Mouse (Mus musculus) liver, postnatal 0 days (tissue): ENCODE measurements at regions not wholly inside any gene's neighbourhood (a gene's known extent, or its start where the extent isn't known, plus 50 kb on each side); places are given as distances from the start of the nearest gene placed in this dataset.

ENCODE experiments used
- ATAC-seq: fragments of 200-750 bp; cut with Nextera tagmentation; 2 replicates; pipeline ENCODE4 v1.8.0; 2017; ENCODE audit warnings: mild to moderate bottlenecking, moderate library complexity
- DNase-seq: peaks from one replicate; pipeline ENCODE4 v3.0.0-alpha.2; 2016
- H3K27ac ChIP-seq: fragments of 300-500 bp; sonication (generic); 2 replicates; pipeline ENCODE4 v1.5.1; 2014; ENCODE audit warnings: antibody characterized with exemption, moderate library complexity, mild to moderate bottlenecking, low read depth
- H3K27me3 ChIP-seq: fragments of 300-500 bp; sonication (generic); 2 replicates; pipeline ENCODE4 v1.6.1; 2014; ENCODE audit warnings: low read length, control low read depth, mixed read lengths; ENCODE audit not compliant: insufficient read depth
- H3K36me3 ChIP-seq: fragments of 300-500 bp; sonication (generic); replicated peaks from 2 replicates; pipeline ENCODE4 v1.6.1; 2014; ENCODE audit warnings: mild to moderate bottlenecking, control low read depth, low read length, moderate library complexity, mixed read lengths; ENCODE audit not compliant: insufficient read depth
- H3K4me1 ChIP-seq: fragments of 300-500 bp; sonication (generic); 2 replicates; pipeline ENCODE4 v1.6.1; 2014; ENCODE audit warnings: antibody characterized with exemption, mild to moderate bottlenecking, control low read depth; ENCODE audit not compliant: insufficient read depth
- H3K4me2 ChIP-seq: fragments of 300-500 bp; sonication (generic); 2 replicates; pipeline ENCODE4 v1.6.1; 2014; ENCODE audit warnings: low read depth, mild to moderate bottlenecking, low read length, moderate library complexity, mixed read lengths
- H3K4me3 ChIP-seq: fragments of 300-500 bp; sonication (generic); 2 replicates; pipeline ENCODE4 v1.5.1; 2014; ENCODE audit warnings: low read depth, low read length
- H3K9ac ChIP-seq: fragments of 300-500 bp; sonication (generic); replicated peaks from 2 replicates; pipeline ENCODE4 v1.6.1; 2014; ENCODE audit warnings: mild to moderate bottlenecking, moderate library complexity
- H3K9me3 ChIP-seq: fragments of 300-500 bp; sonication (generic); 2 replicates; pipeline ENCODE4 v1.6.1; 2016; ENCODE audit warnings: mild to moderate bottlenecking, control low read depth, low read length, mixed read lengths
- CTCF ChIP-seq: sonication (generic); IDR thresholded peaks from 2 replicates; pipeline ENCODE4 v1.5.1; 2016; ENCODE audit warnings: antibody characterized with exemption, low read depth
- EP300 ChIP-seq: IDR thresholded peaks from 2 replicates; pipeline ENCODE4 v1.6.1; 2016; ENCODE audit warnings: antibody characterized with exemption, low read depth, mild to moderate bottlenecking
- WGBS: fragments of 180-500 bp; shearing (Covaris S2); extraction: QIAGEN DNeasy Blood & Tissue Kit; methylation state at CpG from one replicate; pipeline ENCODE4 v1.1.7; 2014; ENCODE audit not compliant: insufficient replicate concordance; 5-methylcytosine and 5-hydroxymethylcytosine counted together

DNA sequence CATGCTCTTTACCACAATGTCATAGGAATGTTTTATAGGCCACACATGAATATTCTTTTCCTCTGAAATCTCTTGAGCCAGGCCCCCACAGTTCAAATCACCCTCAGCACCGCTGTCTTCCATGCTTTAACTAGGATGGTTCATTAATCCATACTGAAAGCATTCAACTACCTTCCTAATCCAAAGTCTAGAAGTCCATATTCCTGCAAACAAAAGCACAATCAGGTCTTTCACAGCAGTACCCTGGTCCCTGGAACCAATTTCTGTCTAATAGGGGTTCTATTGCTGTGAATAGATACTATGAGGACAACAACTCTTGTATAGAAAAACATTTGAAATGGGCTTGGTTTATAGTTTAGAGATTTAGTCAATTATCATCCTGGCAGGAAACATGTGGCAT is 107.0 kb upstream of the Fggy start:
- TF ChIP-seq CTCF (no peak), EP300 (no peak)
- H3K4me1 ChIP-seq: peaks cover 3% of the 10 kb centered on the region; the same call in 1 of the 2 replicates

DNA sequence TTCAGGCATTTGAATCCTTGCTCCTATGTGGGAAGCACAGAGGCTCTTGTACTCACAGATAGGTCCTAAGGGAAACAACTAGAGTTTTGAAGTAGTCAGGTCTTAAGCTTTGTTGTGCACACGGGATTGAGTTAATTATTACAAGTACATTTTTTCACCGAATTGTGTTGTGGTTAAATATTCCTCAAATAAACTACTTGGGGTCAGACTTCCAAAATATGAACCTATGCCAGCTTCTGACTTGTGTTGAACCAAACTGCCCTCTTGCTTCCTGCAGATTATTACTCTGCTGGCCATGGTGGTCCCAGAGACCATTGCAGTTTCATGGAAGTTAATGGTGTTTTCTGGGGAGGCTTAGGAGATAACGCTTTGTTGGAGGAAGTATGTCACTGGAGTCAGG is 105.5 kb upstream of the Fggy start:
- Histone ChIP-seq H3K27ac (no peak overlapping the region), H3K9me3 (no peaks in the 10 kb centered on the region), H3K36me3 (no peaks in the 10 kb centered on the region), H3K4me1 (peaks cover 3% of the 10 kb centered on the region; the same call in 1 of the 2 replicates), H3K4me2 (no peak overlapping the region), H3K4me3 (no peak overlapping the region), H3K9ac (no peak overlapping the region), H3K27me3 (no peaks in the 10 kb centered on the region)
- no peak for TF ChIP-seq EP300
- no peak for TF ChIP-seq CTCF
- no peak for ATAC-seq
- DNase-seq: no peak
- WGBS: 58% methylated on average over 3 of the region's 3 CpGs

More for the DNA sequence above, 107.0 kb upstream of the Fggy start:
- 71% methylated on average over 1 of the region's 1 CpGs for WGBS
- Histone ChIP-seq H3K4me2 (no peak overlapping the region), H3K4me3 (no peak overlapping the region), H3K9me3 (no peaks in the 10 kb centered on the region), H3K27ac (no peak overlapping the region), H3K36me3 (no peaks in the 10 kb centered on the region), H3K27me3 (no peaks in the 10 kb centered on the region), H3K9ac (no peak overlapping the region)
- DNase-seq: no peak
- no peak for ATAC-seq

GRCm38 (mm10) chr4:95456318-95456717 is 101.0 kb upstream of the Fggy start:
- no peak overlapping the region for H3K27ac ChIP-seq
- H3K4me3 ChIP-seq: no peak overlapping the region
- no peaks in the 10 kb centered on the region for H3K27me3 ChIP-seq
- DNase-seq: no peak
- WGBS: 81% methylated on average over 1 of the region's 1 CpGs
- no peak overlapping the region for H3K9ac ChIP-seq
- TF ChIP-seq CTCF (no peak), EP300 (no peak)
- no peaks in the 10 kb centered on the region for H3K36me3 ChIP-seq
- H3K4me1 ChIP-seq: peaks cover 3% of the 10 kb centered on the region; the same call in 1 of the 2 replicates
- no peaks in the 10 kb centered on the region for H3K9me3 ChIP-seq
- no peak overlapping the region for H3K4me2 ChIP-seq
- ATAC-seq: no peak

DNA sequence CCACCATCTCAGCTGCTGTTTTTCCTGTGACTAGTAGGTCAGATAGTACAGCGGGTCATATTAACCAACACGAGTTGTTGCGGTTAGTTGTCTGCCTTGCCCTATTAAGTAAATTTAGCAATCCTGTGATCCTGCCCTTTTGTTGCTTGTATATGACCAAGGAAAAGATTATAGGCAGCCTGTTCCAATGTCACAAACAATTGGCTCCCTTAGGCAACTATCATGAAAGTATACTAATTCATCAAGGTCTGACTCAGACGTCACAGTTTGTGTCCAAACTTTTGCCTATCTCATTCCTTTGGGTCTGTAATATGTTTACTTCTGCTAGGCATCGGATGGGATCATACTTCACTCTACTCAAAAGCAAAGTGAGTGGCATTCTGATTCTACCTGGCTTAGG is 100.4 kb upstream of the Fggy start:
- WGBS: 88% methylated on average over 5 of the region's 5 CpGs
- Histone ChIP-seq H3K27ac (no peak overlapping the region), H3K9me3 (no peaks in the 10 kb centered on the region), H3K9ac (no peak overlapping the region), H3K4me3 (no peak overlapping the region), H3K27me3 (no peaks in the 10 kb centered on the region), H3K4me2 (no peak overlapping the region), H3K36me3 (no peaks in the 10 kb centered on the region), H3K4me1 (peaks cover 2% of the 10 kb centered on the region; the same call in 1 of the 2 replicates)
- TF ChIP-seq CTCF (no peak), EP300 (no peak)
- DNase-seq (no peak), ATAC-seq (no peak)

GRCm38 (mm10) chr4:95462476-95462875 is 94.8 kb upstream of the Fggy start:
- H3K36me3 ChIP-seq: no peaks in the 10 kb centered on the region
- no peak for TF ChIP-seq EP300
- no peak for TF ChIP-seq CTCF
- no peak overlapping the region for H3K27ac ChIP-seq
- DNase-seq (no peak), ATAC-seq (no peak)
- H3K9ac ChIP-seq: no peak overlapping the region
- no peak overlapping the region for H3K4me2 ChIP-seq
- H3K9me3 ChIP-seq: no peaks in the 10 kb centered on the region
- 65% methylated on average over 3 of the region's 3 CpGs for WGBS
- H3K4me3 ChIP-seq: no peak overlapping the region
- no peaks in the 10 kb centered on the region for H3K4me1 ChIP-seq
- H3K27me3 ChIP-seq: no peaks in the 10 kb centered on the region

GRCm38 (mm10) chr4:95463082-95463825 is 94.1 kb upstream of the Fggy start:
- H3K9ac ChIP-seq: no peak overlapping the region
- H3K4me3 ChIP-seq: no peak overlapping the region
- H3K27me3 ChIP-seq: no peaks in the 10 kb centered on the region
- TF ChIP-seq CTCF: no peak
- no peak for TF ChIP-seq EP300
- DNase-seq (no peak), ATAC-seq (no peak)
- no peak overlapping the region for H3K4me2 ChIP-seq
- no peaks in the 10 kb centered on the region for H3K4me1 ChIP-seq
- no peaks in the 10 kb centered on the region for H3K9me3 ChIP-seq
- H3K27ac ChIP-seq: no peak overlapping the region
- no peaks in the 10 kb centered on the region for H3K36me3 ChIP-seq
- WGBS: 72% methylated on average over 8 of the region's 8 CpGs
